Mouse (Mus musculus) right cerebral cortex, postnatal 36 days (tissue): ENCODE data around the gene Adgre5.

ENCODE experiments used
- DNase-seq, 2 experiments: peaks; one replicate each; pipeline ENCODE4 v3.0.0; 2022; ENCODE audit warnings: low spot score in 2 of 2, mixed read lengths in 1 of 2

The Adgre5 gene

GRCm38 (mm10) chr8:83754149-83754548, 13.0 kb upstream of the Adgre5 start:
- DNase-seq = no peak

GRCm38 (mm10) chr8:83749265-83749664, 8.1 kb upstream of the Adgre5 start:
- DNase-seq = no peak

GRCm38 (mm10) chr8:83748708-83749107, 7.6 kb upstream of the Adgre5 start:
- DNase-seq = no peak

DNA sequence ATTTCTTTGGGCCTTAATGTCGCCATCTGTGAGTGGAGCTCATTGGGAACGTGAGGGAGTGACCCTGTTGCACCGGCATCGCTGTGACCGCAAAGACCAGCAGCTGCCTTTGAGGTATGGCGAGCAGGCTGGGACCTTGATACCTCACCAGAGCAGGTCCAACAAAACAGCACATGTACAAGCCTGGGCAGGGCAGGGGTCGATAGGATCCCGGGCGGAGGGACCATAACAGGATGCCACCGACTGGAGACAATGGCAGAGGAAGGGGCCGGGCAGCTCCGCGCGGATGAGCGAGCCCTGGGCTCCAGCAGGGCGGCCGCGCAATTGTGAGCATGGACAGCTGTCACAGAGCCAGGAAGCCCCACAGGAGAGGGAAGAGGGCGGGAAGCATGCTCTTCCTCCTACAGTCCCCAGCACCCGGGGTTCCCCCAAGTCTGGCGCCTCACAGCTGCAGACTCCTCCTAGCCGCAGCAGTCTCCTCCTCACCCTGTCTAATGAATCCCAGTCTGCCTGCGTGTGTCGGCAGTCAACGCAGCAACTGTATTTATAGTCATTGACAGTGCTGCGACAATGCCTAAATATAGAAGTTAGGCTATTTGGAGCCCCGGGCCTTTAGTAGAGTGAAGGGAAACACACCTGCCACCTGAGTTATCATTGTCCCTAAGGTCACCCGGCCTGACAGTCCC, 6.7 kb upstream of the Adgre5 start:
- peak in 1 of 2 experiments; percentile 26 for DNase-seq

DNA sequence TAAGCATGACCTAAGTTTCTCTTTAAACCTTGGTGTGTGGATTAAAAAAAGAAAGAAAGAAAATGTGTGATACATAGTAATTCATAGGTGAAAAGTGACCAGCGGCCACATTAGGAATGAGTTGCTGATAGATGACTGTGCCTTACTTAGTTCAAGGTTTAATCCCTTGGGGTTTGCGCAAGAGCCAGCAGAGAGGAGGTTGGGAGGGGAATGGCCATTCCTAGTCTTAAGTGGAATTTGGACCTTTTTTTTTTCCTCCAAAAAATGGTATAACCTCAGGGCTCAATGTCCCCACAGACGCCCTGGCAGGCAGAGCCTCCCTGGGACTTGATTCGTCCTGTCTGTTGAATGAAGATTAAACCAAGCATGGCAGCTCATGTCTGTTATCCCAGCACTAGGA, 2.9 kb upstream of the Adgre5 start:
- DNase-seq = no peak

DNA sequence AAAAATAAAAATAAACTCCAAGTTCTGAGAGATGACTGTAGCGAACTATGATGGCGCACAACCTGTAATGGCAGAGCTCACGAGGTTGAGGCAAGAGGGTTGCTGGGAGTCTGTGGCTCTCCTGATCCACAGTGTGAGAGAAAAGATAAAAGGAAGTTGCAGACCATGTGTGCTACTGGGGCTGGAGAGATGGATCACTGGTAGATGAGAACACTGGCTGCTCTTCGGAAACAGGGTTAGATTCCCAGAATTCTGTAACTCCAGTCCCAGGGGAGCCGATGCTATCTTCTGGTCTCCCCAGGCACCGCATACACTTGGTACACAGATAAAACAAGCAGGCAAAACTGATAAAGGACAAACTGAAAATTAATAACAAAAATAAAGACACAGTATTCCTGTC, 1.8 kb upstream of the Adgre5 start:
- no peak for DNase-seq

GRCm38 (mm10) chr8:83741849-83742655, 926 bp upstream of the Adgre5 start:
- DNase-seq = no peak

- no peak for DNase-seq
Observed at GRCm38 (mm10) chr8:83740586-83740975, 545 bp downstream of the Adgre5 start.

DNA sequence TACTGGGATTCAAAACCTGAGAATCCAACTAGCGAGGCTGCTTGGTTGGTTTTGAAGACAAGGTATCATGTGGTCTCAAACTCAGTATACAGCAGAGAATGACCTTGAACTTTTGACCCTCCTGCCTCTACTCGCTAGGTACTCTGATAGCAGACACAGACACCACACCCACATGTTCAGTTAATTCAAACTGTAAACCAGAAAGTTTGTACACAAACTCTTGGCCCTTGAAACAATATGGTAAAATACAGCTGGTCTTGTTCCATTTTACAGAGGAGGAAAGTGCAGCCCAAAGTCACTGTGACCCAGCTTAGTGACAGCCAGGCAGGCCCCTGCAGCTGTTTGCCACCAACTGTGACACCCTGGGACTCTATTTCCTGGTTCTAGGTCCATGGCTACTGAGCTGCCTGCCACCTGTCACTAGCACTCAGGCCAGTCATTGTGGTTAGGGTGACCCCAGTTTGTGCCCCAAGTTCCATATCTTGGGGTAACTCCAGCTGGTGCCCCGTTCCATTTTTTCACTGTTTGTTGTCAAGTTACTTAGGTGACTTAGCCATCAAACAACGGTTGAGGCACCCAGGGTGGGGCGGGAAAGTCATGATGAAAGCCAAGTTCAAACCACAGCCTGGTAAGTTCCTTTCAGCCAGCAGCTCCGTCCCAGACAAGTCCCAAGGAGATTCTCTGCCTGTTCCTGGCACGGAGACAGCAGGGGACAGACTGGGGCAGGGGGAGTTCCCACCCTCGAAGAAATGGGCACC, 1.2 kb downstream of the Adgre5 start:
- no peak for DNase-seq

DNA sequence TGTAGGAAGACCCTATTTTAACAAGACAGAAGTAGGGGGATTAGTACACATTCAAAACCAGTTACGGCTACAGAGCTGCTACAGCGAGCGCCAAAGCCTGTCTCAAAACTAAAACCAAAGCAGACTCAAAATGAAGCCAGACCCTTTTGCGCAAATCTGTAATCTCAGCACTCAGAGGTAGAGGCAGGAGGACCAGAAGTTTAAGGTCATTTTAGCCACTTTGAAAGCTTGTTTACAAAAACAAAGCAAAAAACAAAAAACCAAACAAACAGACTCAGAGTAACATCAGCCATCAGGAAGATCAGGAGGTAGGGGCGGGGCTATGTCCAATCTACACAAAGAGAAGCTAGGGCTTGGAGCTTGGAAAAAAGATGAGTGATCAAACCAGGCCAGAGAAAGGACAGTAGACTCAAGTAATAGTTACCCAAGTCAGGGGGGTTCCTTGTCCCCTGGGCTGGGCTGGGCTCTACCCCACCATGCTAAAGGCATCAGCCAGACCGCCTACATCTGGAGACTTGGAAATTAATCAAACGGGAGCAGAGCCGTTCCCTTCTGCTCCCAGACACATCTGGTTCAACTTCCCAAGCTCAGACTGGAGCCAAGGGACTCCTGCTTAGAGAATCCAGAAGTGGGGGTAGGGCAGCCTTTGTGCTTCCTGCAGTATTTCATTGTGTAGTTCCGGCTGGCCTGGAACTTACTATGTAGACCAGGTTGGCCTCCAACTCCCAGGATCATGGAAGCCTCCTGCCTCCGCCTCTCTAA, 2.0 kb downstream of the Adgre5 start:
- DNase-seq = no peak

GRCm38 (mm10) chr8:83737852-83738562, 3.1 kb downstream of the Adgre5 start:
- no peak for DNase-seq

- no peak for DNase-seq
Observed at GRCm38 (mm10) chr8:83737346-83737745, 3.8 kb downstream of the Adgre5 start.

GRCm38 (mm10) chr8:83736681-83737080, 4.4 kb downstream of the Adgre5 start:
- DNase-seq = no peak

DNA sequence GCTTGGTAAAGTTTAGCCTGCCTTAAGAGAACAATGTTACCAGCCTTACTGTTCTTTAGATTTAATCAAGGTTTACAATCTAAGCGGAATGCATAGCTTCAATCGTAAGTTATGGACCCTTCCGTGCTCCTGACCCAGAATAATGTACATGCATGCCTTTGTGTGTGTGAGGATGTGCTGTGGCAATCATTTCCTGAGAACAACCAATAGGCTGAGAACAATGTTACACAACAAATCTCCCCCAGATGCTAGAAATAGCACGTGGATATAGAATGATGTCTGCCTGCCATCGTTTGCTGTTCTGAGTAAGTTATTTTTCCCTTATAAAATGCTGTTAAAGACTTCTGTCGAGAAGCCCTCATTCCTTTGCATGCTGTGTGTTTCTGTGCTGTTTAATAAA, 8.2 kb downstream of the Adgre5 start:
- DNase-seq = no peak

GRCm38 (mm10) chr8:83731906-83732305, 9.2 kb downstream of the Adgre5 start:
- DNase-seq = no peak

DNA sequence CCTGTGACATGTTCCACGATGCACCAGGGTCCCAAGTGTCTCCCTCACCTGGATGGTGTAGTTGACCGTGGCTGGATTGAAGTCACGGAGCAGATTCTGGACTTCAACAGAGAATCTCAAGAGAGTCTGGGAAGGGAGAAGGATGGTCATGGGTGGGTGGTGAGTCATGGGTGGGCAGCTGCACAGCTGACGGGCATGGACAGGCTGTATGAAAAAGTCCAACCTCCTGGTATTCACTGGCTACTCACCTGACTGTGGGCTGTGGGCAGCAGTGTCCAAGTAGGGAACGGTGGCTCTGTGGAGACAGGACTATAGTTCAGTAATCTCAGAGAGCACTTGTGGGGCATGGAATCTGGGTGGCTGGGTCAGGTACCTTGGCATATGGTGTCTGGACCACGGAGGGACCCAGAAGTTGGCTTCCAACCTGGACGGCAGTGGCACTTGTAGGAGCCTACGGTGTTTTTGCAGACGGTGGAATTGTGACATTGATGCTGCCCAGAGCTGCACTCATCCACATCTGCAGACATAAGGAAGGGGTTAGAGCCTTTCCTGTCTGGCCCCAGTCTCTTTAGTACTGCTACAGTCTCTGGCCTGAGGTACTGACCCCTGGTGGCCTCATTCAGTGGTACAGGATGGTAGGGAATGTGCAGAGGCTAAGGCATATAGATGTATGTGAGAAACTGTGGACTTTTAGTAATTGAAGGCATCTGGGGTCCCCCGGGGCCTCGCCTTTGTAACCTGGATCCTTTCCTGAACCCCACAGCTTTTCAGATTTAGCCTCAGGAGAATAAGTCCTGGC, 11.9 kb downstream of the Adgre5 start:
- no peak for DNase-seq

GRCm38 (mm10) chr8:83725521-83726102, 15.5 kb downstream of the Adgre5 start:
- no peak for DNase-seq

DNA sequence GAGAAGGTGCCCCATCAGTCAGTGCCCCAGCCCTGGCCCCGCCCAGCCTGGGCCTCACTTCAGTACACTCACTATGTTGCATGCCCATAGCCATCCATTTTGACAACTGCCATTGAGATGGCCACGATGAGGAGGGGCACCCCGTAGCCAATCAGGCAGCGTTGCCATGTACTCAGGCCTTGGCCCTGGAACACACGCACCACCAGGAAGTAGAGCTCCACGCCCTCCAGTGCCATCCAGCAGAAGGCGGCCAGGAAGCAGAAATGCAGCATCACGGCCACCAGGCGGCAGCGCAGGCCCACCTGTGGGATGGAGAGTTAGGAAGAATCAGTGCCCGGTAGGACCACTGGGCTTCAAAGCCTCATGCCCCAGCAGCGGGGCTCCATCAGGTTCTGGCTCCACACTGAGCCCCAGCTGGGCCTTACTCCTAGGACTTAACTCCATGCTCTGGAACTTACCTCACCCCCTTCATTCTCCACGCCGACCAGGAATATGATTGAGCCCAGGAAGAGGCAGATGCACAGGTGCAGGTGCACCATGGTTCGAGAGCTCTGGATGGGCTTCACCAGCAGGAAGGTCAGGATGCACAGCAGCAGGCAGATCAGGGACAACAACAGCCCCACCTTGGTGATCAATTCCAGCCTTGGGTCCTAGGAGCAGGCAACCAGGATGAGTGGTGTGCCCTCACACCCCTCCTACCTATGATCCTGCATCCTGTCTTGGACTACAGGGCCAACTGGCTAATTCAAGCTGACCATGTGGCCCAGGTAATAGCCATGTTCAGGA, 16.2 kb downstream of the Adgre5 start:
- peak; percentile 69 to 78 for DNase-seq

GRCm38 (mm10) chr8:83723447-83724083, 17.6 kb downstream of the Adgre5 start:
- DNase-seq = no peak
